Mouse (Mus musculus): ENCODE measurements around the gene Cables2. TPM values are rescaled to one million over a fixed set of nuclear protein-coding genes. Genes with fewer than 3 reads are reported as not detected.

Cables2 gene
- polyA plus RNA-seq, 1 experiment from 2014 or later = 18.5 TPM

- no peaks in the 10 kb centered on the region for H3K36me3 ChIP-seq (ENCODE audit: control insufficient read depth, insufficient read depth)
- no peak overlapping the region for H3K4me2 ChIP-seq (ENCODE audit: low read length)
- H3K4me1 ChIP-seq (replicated peaks; ENCODE audit: control insufficient read depth, insufficient read depth, low read length) = peaks cover 8% of the 10 kb centered on the region
- no peaks in the 10 kb centered on the region for H3K27me3 ChIP-seq (replicated peaks; ENCODE audit: control insufficient read depth, insufficient read depth, low read length)
- H3K9ac ChIP-seq (replicated peaks; ENCODE audit: low read depth, low read length) = no peak overlapping the region
- H3K27ac ChIP-seq (ENCODE audit: low read length) = no peak overlapping the region
- no peaks in the 10 kb centered on the region; the same call in 1 of the 2 replicates for H3K9me3 ChIP-seq (ENCODE audit: control insufficient read depth, low read length)
- 70% methylated on average over 5 of the region's 5 CpGs for WGBS
- no peak for ATAC-seq
- no peak overlapping the region for H3K4me3 ChIP-seq (replicated peaks; ENCODE audit: low read length)
Observed at GRCm38 (mm10) chr2:180216921-180217320, 56.4 kb downstream of the Cables2 start.

- Histone ChIP-seq H3K36me3 (ENCODE audit: control insufficient read depth, insufficient read depth) (no peaks in the 10 kb centered on the region), H3K4me3 (replicated peaks; ENCODE audit: low read length) (no peak overlapping the region), H3K9me3 (ENCODE audit: control insufficient read depth, low read length) (no peaks in the 10 kb centered on the region; the same call in 1 of the 2 replicates), H3K4me1 (replicated peaks; ENCODE audit: control insufficient read depth, insufficient read depth, low read length) (peaks cover 8% of the 10 kb centered on the region), H3K9ac (replicated peaks; ENCODE audit: low read depth, low read length) (no peak overlapping the region), H3K4me2 (ENCODE audit: low read length) (no peak overlapping the region), H3K27me3 (replicated peaks; ENCODE audit: control insufficient read depth, insufficient read depth, low read length) (no peaks in the 10 kb centered on the region), H3K27ac (ENCODE audit: low read length) (no peak overlapping the region)
- no peak for ATAC-seq
- WGBS = 88% methylated on average over 6 of the region's 6 CpGs
Observed at GRCm38 (mm10) chr2:180215951-180216350, 57.3 kb downstream of the Cables2 start.

- no peak overlapping the region for H3K27ac ChIP-seq (ENCODE audit: low read length)
- no peaks in the 10 kb centered on the region; the same call in 1 of the 2 replicates for H3K9me3 ChIP-seq (ENCODE audit: control insufficient read depth, low read length)
- H3K4me2 ChIP-seq (ENCODE audit: low read length) = no peak overlapping the region
- no peaks in the 10 kb centered on the region for H3K27me3 ChIP-seq (replicated peaks; ENCODE audit: control insufficient read depth, insufficient read depth, low read length)
- no peak overlapping the region for H3K9ac ChIP-seq (replicated peaks; ENCODE audit: low read depth, low read length)
- H3K36me3 ChIP-seq (ENCODE audit: control insufficient read depth, insufficient read depth) = no peaks in the 10 kb centered on the region
- no peak overlapping the region for H3K4me3 ChIP-seq (replicated peaks; ENCODE audit: low read length)
- H3K4me1 ChIP-seq (replicated peaks; ENCODE audit: control insufficient read depth, insufficient read depth, low read length) = peaks cover 8% of the 10 kb centered on the region
- ATAC-seq = no peak
- WGBS = 78% methylated on average over 8 of the region's 8 CpGs
Observed at GRCm38 (mm10) chr2:180215011-180215461, 58.3 kb downstream of the Cables2 start.

- WGBS = 71% methylated on average over 4 of the region's 4 CpGs
- H3K4me1 ChIP-seq (replicated peaks; ENCODE audit: control insufficient read depth, insufficient read depth, low read length) = peaks cover 8% of the 10 kb centered on the region
- no peaks in the 10 kb centered on the region; the same call in 1 of the 2 replicates for H3K9me3 ChIP-seq (ENCODE audit: control insufficient read depth, low read length)
- ATAC-seq = no peak
- no peak overlapping the region for H3K4me2 ChIP-seq (ENCODE audit: low read length)
- no peaks in the 10 kb centered on the region for H3K36me3 ChIP-seq (ENCODE audit: control insufficient read depth, insufficient read depth)
- H3K4me3 ChIP-seq (replicated peaks; ENCODE audit: low read length) = no peak overlapping the region
- H3K27me3 ChIP-seq (replicated peaks; ENCODE audit: control insufficient read depth, insufficient read depth, low read length) = no peaks in the 10 kb centered on the region
- H3K27ac ChIP-seq (ENCODE audit: low read length) = no peak overlapping the region
- no peak overlapping the region for H3K9ac ChIP-seq (replicated peaks; ENCODE audit: low read depth, low read length)
Observed at GRCm38 (mm10) chr2:180214352-180214978, 58.8 kb downstream of the Cables2 start.

GRCm38 (mm10) chr2:180212255-180212654 lies 61.0 kb downstream of the Cables2 start:
- H3K4me2 ChIP-seq (ENCODE audit: low read length) = no peak overlapping the region
- ATAC-seq = no peak
- H3K27me3 ChIP-seq (replicated peaks; ENCODE audit: control insufficient read depth, insufficient read depth, low read length) = no peaks in the 10 kb centered on the region
- no peaks in the 10 kb centered on the region; the same call in 1 of the 2 replicates for H3K9me3 ChIP-seq (ENCODE audit: control insufficient read depth, low read length)
- peaks cover 5% of the 10 kb centered on the region for H3K4me1 ChIP-seq (replicated peaks; ENCODE audit: control insufficient read depth, insufficient read depth, low read length)
- H3K36me3 ChIP-seq (ENCODE audit: control insufficient read depth, insufficient read depth) = no peaks in the 10 kb centered on the region
- 96% methylated on average over 3 of the region's 3 CpGs for WGBS
- H3K9ac ChIP-seq (replicated peaks; ENCODE audit: low read depth, low read length) = no peak overlapping the region
- H3K27ac ChIP-seq (ENCODE audit: low read length) = no peak overlapping the region
- H3K4me3 ChIP-seq (replicated peaks; ENCODE audit: low read length) = no peak overlapping the region

- H3K27me3 ChIP-seq (replicated peaks; ENCODE audit: control insufficient read depth, insufficient read depth, low read length) = no peaks in the 10 kb centered on the region
- 60% methylated on average over 1 of the region's 1 CpGs for WGBS
Observed at GRCm38 (mm10) chr2:180208976-180209375, 64.3 kb downstream of the Cables2 start.

More at GRCm38 (mm10) chr2:180208976-180209375, 64.3 kb downstream of the Cables2 start:
- Histone ChIP-seq H3K4me1 (replicated peaks; ENCODE audit: control insufficient read depth, insufficient read depth, low read length) (peaks cover 5% of the 10 kb centered on the region; the same call in 1 of the 2 replicates), H3K9ac (replicated peaks; ENCODE audit: low read depth, low read length) (no peak overlapping the region), H3K36me3 (ENCODE audit: control insufficient read depth, insufficient read depth) (no peaks in the 10 kb centered on the region), H3K4me2 (ENCODE audit: low read length) (no peak overlapping the region), H3K9me3 (ENCODE audit: control insufficient read depth, low read length) (no peaks in the 10 kb centered on the region; the same call in 1 of the 2 replicates), H3K27ac (ENCODE audit: low read length) (no peak overlapping the region), H3K4me3 (replicated peaks; ENCODE audit: low read length) (no peak overlapping the region)
- ATAC-seq = no peak

Small RNA genes lying within 50 kb of the gene (microRNA-seq; reads per million reads assigned to microRNA genes)
- gene Mir3091 = 0.62 reads per million

Other genes with a start within 250 kb of the Cables2 start
- 23.8 and 26.1 TPM in 2 replicates for gene Lsm14b, start 248.5 kb downstream of the Cables2 start, polyA plus RNA-seq (2015; fragmentation: Nextera tagmentation; extraction: Ambion mirVana)
- 537 and 590 TPM in 2 replicates for gene Psma7, start 231.1 kb downstream of the Cables2 start, polyA plus RNA-seq (2015; fragmentation: Nextera tagmentation; extraction: Ambion mirVana)
- gene Ss18l1, start 231.0 kb downstream of the Cables2 start, polyA plus RNA-seq (2015; fragmentation: Nextera tagmentation; extraction: Ambion mirVana) = 70.1 and 73.5 TPM in 2 replicates
- 33.5 and 38.1 TPM in 2 replicates for gene Mtg2, start 202.9 kb downstream of the Cables2 start, polyA plus RNA-seq (2015; fragmentation: Nextera tagmentation; extraction: Ambion mirVana)
- gene Hrh3, start 169.0 kb downstream of the Cables2 start, polyA plus RNA-seq (2015; fragmentation: Nextera tagmentation; extraction: Ambion mirVana) = 1.8 and 2.4 TPM in 2 replicates
- gene Osbpl2, start 154.2 kb downstream of the Cables2 start, polyA plus RNA-seq (2015; fragmentation: Nextera tagmentation; extraction: Ambion mirVana) = 72.3 and 73.3 TPM in 2 replicates
- gene Adrm1, start 102.0 kb downstream of the Cables2 start, polyA plus RNA-seq (2015; fragmentation: Nextera tagmentation; extraction: Ambion mirVana) = 189 and 202 TPM in 2 replicates
- 3.0 and 3.2 TPM in 2 replicates for gene Lama5, start 47.6 kb downstream of the Cables2 start, polyA plus RNA-seq (2015; fragmentation: Nextera tagmentation; extraction: Ambion mirVana)
- gene Rps21, start 16.1 kb downstream of the Cables2 start, polyA plus RNA-seq (2015; fragmentation: Nextera tagmentation; extraction: Ambion mirVana) = 305 and 334 TPM in 2 replicates
- gene Rbbp8nl, start 16.4 kb upstream of the Cables2 start, polyA plus RNA-seq (2015; fragmentation: Nextera tagmentation; extraction: Ambion mirVana) = not detected in 2 replicates
- not detected in 2 replicates for gene Gata5, start 61.2 kb upstream of the Cables2 start, polyA plus RNA-seq (2015; fragmentation: Nextera tagmentation; extraction: Ambion mirVana)
- 1.3 and 1.5 TPM in 2 replicates for gene Slco4a1, start 182.7 kb upstream of the Cables2 start, polyA plus RNA-seq (2015; fragmentation: Nextera tagmentation; extraction: Ambion mirVana)
- 13.2 and 13.4 TPM in 2 replicates for gene Ntsr1, start 226.5 kb upstream of the Cables2 start, polyA plus RNA-seq (2015; fragmentation: Nextera tagmentation; extraction: Ambion mirVana)